Mouse (Mus musculus) frontal cortex, postnatal 14 days (tissue): ENCODE measurements around the gene Rassf2.
A peak's percentile ranks its signal among the peaks of the same experiment; 100 is the strongest.

Source experiments
- DNase-seq, 2 experiments: peaks; one replicate each; pipeline ENCODE4 v3.0.0; 2022; ENCODE audit warnings: low spot score in 2 of 2

The Rassf2 gene

DNA sequence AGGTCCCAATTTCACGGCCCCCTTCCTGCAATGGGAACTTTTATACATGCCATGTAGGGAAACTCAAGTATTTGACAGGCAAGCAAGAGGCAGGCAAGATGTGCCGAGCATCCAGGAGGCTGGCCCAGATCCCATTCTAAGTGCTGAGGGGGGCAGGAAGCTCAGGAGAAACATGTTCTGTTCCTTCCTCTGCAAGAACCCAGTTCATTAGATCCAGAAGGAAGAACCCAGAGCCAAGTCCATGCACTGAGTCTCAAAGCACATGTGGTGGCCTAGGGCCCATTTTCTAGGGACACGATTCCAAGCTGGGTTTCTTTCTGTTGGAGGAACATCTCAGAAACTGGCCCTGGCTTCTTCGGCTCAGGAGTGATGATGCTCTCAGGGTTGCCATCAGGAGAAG, 24.6 kb downstream of the Rassf2 start:
- no peak for DNase-seq

DNA sequence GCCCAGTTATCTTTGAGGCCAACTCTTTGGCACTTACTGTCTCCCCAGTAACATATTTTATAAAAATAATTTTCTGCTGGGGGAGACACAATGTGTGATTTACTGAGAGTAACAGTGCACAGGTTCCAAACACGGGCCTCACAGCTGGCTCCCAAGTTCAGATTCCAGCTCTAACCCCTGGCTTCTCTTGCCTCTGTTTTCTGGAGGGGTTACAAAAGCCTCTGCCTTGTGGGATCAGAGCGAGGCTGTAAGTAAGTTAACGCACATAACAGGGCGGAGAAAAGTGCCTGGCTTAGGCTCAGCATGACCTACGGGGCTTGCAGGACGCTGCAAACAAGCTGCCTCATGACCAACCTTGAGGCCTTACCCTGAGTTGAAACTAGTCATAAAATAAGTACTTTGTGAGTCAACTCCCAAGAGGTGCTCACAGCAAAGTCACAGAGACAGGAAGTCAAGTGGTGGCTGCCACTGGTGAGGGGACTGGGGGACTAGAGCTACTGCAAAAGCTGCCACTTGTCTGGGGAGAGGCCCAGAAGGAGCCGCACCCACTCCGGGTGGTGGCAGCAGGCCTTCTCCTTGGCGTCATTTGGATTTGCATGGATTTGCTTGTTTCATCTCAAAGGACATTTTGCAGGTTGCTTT, 25.4 kb downstream of the Rassf2 start:
- DNase-seq: no peak

DNA sequence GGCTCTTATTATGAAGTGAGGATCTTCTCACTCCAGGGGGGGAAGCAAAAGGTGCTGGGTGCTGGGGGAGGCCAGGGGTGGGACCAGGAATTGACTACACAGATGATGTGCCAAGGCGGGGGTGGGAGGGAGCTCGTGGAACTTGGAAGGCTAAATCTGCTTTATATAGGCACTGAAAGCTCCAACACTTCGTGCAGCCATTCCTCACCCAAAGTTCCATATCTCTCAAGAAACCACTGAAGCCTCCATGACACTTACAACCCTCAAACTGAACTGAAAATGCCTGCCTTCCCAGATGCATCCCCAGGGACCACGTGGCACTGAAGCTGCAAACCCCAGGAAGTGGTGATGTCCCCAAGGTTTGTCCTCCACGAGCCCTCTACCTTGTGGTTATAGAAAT, 26.1 kb downstream of the Rassf2 start:
- DNase-seq: no peak

DNA sequence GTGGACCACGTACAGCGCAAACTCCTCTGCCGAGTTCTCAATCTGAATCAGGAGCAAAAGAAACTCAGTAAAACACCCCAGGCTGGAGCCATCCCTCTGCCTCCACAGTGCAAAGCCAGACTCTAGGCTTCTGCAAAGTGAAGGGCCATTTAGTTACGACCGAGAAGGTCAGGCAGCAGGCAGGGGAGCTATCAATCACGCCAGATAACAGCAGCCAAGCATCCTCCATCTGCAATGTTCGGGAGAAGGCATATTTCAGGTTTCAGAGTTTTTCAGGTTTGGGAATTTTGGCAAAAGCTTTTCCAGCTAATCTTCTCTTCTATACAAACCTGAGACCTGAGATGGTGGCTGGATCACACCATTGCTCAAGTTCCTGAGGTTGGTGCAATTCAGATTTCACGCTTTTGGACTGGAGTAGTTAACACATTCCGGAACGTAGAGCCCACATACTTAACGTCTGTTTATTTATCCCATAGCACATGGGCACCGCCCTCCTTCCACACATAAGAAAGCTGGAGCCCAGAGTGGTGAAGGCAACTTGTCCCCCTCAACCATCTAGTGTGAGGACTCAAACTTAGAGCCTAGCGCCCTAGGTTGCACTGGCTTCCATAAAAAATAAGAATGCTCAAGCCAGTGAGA, 28.2 kb downstream of the Rassf2 start:
- DNase-seq: no peak

DNA sequence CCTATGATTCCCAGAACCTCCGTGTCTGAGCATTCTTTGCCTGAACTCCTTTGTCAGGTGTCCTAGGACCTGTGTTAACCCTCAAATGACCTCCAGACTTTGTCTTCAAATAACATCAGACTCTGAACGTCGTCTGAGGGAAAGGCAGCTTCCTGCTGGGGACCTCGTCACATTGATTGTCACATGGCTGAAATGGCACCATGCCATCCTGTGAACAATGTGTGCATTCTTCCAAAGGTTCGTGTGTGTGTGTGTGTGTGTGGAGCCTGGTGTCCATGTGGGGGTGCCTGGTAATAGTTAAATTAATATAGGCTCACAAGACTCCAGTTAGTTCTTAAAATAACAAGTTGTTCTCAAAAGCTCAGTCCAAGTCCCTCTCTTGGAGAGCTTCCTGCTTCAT, 32.7 kb downstream of the Rassf2 start:
- DNase-seq: no peak

DNA sequence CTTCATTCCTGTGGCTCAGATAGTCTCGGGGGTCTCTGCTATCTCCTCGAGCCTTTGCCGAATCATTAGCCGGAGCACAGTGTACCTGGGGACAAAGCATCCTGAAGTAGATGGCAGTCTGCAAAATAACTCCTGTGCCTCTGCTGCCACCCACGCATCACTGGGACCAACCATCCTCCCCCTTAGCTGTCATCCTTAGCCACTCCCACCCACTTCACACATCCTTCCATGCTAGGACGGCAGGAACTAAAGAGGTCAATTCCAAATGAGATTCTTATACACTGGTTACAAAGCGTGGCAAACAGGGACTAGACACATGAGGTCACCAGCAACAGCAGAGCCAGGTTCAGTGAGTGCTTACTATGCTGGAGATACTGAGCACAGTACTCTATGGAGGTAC, 33.7 kb downstream of the Rassf2 start:
- DNase-seq: no peak

DNA sequence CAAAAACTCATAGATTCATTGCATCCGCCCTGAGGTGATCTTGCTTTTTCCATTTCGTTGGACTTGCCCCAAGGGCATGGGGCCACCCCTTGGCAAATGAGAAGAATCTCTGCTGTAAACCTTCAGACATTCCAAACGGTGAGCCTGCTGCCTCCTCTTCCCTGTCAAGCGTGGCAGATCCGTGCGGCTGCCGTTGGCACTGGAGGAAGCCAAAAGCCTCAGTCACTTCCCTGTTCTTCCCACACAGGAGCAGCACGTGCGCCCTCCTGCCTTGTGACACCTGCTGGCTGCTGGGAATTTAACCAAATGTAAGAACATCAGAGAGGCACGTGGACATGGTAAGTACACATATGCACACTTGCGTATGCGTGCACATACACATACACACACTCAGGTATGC, 34.3 kb downstream of the Rassf2 start:
- no peak for DNase-seq

DNA sequence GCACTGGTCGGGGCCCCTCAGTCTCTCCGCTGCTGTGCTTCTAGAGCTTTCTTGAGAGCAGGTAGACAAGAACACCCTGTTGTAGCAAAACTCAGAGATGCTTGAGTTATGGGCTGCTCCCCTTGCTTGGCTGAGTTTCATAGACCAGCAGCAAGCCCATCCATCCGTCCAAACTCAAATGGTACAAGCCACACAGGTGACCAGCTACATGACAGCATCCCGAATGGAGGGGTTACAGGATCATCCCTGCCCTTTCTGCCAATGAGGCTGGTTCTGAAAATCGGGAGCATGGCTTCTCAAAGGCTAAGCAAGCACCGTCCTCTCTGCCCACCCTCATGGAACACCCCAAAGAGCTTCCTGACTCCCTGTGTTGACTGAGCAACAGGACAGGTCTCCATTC, 35.1 kb downstream of the Rassf2 start:
- no peak for DNase-seq

DNA sequence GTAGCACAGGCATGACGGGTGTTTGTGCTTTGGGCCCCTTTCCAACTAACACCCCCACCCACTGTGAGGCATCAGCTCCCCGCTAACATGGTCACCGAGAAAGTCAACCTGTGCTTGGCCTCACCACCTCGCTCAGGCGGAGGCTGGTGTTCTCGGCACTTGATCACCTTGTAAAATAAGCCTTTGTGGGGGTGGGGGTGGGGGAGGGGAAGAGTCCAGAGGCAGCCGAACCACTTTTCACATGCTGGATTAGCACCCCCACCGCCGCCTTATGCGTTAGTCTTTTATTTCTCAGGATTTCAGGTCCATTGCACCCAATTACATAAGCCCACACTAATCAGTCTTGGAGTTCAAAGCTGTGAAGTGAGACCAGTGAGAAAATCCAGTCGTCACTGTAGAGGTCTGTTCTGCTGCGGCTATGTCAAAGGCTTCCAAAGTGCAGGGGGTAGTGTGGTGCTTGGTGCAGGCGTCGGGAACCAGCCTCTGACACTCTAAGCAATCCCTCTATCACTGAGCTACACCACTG, 36.4 kb downstream of the Rassf2 start:
- DNase-seq: no peak

DNA sequence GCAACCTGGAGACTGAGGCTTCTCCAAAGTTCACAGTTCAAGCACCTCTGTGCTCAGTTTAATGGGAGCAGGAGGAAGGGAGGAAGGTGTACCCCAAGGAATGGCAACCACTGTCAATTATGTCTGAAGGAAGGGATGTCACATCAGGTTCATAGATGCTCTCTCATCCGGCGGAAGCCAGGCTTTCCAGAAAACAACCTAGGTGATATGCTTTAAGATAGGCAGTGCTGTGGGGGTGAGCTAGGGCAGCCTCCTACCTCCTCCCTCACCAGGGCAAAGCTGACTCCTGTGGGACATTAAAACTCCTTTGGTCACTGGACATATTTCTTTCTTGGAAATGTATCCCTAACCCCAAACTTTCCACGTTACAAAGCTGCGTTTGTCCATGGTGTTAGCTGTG, 36.9 kb downstream of the Rassf2 start:
- no peak for DNase-seq

DNA sequence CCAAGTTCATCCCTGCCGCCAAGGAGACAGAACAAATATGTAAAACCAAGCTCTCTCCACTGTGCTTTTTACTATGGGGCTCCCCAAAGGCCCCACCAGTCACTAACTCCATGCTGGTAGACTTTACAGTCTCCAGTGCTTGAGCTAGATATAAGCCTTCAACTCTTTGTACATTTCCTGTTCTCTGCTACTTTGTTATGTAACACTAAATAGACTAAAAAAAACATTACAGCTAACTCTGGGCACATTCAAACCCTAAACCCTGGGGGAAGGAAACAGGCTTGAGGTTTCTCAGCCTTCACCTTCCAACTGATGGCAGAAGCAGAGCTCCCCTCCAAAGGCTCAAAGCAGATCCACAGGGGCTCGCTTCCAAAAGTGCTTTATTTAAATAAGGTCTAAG, 37.6 kb downstream of the Rassf2 start:
- no peak for DNase-seq

DNA sequence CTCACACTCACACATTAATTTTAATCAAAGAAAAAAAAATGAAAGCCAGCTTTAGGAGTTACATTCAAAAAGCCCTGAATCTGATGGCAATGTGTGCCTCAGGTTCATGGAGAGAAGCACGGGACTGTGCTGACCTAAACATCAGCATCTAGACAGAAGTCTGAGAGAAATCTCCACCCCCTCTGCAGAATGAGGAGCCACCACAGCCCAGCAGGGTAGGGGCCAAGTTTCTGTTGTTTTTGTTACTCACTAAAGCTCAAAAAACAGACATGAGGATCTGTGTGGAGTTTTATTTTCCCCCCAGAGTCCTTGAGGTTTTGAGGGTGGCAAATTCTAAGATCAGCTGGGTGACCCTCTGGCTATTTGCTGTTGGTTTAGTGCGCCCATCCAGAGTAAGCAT, 41.5 kb downstream of the Rassf2 start:
- no peak for DNase-seq

DNA sequence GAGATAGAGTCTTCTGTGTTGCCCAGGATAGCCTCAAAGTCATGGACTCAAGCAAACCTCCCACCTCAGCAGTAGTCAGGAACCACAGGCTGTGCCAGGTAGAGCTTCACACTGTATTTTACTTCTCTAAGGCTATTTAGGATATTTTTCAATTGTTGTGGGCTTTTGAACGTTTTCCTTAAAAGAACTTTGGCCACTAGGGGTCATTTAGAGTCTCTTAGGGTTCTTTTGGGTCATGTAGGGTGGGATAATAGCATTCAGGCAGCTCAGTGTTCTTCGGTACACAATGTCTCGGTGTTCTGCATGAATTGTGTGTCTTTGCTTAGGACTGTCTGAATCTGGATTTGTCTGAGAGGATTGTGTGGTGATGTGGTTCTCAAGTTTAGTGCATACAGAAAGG, 42.1 kb downstream of the Rassf2 start:
- DNase-seq: no peak

DNA sequence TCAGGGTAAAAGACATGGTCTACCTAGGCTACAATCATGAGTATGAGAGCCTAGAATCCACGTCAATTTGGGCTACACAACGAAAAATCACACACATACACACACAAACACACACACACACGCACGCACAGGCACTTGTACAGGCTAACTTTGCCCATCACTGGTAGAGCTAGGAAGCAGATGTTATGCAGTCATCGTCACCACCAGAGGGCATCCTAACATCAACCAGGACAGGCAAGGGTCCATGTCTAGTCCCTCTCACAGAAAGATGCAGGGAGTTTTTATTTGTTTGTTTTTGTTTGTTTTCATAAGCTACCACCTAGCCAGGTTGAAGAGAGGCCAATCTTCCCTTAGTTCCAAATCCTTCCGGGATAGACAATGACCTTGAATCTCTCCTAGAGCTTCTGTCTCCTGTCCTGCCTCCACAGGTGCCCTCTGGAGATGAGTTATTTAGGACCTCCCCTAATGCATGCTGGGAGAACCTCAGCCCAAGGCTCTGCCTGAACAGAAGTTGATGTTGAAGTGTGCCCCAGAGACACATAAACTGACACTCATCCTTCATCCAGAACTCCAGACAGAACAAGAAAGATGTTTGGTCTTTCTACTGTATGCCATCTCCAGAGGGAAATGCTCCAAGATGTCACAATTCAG, 47.4 kb downstream of the Rassf2 start:
- peak in 1 of 2 experiments; percentile 37 for DNase-seq

DNA sequence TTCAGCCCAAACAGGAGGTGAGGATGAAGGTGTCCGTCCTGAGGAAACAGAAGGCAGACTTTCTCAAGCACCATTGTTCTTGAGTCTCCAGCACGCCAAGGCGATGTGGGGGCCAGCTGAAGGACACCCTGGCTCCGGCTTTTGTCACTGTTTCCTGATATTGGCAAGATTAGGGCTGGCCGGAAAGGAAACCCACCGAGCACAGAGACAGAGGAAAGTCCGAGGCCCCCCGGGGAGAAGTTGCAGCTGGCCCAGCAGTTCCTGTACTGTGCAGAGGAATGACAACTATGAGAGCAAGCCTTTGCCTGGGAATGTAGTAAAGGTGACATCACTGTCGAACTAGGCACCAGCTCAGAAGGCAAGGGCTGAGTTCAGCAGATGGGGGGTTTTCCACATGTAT, 49.2 kb downstream of the Rassf2 start:
- no peak for DNase-seq

DNA sequence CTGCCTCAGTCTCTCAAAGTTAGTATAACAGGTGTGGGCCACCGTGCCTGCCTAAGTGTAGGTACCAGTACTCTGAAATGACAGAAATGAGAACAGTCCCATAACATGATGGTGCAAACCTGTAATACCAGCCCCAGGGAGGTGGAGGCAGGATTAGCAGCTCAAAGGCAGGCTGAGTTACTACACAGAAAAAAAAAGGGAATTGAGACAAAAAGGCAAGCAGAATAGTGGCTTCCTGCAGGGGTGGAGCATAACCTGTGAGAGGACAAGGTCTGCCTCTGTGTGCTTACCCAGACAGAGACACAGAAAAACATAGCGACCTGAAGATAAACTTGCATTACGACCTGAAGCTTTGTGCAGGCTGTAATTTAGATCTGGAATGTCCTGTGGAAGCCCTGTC, 53.4 kb downstream of the Rassf2 start:
- DNase-seq: no peak

DNA sequence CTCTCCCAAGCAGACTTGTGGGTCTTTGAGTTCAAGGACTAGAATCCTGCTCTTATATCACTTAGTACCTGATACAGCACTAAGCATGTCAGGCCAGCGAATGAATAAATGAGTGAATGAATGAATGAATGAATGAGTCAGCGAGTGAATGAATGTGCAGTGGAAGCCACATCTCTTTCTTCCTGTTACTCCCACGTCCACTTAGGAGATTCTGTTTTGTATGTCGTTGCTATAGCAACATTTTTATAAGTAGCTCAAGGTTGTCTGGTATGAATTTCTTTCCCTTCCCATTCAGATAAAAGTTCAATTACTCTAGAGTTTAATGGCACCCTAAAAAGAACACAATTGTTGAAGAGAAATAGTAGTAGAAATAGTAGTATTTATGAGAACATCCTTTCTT, 59.0 kb downstream of the Rassf2 start:
- no peak for DNase-seq

DNA sequence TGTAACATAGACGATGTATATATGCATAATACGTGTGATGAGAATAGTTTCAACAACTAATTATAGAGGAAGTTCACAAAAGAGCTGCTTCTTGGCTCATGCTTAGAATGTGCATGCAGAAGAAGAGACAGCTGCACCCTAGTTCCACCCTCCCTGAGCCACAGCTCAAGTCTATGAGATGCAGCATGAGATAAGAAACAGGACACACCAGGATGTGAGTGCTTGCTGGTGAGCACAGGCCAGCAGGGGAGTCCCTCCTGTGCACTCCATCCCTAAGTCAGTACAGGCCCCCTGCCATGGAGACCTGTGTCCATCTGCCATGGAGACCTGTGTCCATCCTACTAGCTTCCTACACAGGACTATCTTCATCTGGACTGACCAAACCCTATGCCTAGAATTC, 59.5 kb downstream of the Rassf2 start:
- no peak for DNase-seq

DNA sequence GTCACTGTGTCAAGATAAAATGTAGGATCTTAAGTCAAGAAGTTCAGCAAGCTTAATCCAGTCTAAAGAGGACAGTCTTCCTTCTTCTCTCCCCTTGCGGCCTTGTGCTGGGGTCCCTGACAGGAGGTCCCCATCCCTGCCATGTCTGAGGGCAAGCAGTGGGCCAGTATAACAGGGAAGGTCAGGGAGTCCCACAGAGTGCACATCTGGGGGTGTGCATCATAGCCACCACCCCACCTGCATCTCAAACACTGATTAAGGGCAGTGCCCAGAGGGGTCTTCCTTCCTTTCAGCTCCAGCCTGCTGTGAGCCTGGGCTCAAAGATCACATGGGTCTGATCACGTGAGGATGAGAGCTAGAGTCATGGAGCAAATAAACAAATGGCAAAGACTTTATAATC, 68.4 kb downstream of the Rassf2 start:
- DNase-seq: no peak

DNA sequence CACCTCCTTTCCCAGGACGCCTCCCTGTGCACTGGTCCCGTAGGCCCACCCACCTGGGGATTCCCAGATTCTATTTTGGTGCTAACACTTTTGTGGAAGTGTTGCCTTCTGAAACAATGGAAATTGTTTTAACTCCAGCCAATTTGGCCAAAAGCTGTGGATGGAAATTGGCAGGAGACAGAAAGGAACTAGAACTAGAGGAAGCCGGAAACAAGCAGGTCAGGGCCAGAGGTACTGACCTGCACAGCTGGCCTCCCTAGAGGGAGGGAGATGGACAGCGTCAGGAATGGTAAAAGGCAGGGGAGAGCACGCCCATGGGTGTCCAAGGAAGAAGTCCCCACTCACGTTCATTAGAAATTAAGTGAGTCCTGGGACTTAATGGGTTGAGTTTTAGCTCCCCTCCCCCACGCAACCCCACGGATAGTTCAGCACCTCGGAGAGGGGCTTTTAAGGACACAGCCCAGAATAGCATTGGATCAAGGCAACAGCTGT, 72.3 kb downstream of the Rassf2 start:
- no peak for DNase-seq

DNA sequence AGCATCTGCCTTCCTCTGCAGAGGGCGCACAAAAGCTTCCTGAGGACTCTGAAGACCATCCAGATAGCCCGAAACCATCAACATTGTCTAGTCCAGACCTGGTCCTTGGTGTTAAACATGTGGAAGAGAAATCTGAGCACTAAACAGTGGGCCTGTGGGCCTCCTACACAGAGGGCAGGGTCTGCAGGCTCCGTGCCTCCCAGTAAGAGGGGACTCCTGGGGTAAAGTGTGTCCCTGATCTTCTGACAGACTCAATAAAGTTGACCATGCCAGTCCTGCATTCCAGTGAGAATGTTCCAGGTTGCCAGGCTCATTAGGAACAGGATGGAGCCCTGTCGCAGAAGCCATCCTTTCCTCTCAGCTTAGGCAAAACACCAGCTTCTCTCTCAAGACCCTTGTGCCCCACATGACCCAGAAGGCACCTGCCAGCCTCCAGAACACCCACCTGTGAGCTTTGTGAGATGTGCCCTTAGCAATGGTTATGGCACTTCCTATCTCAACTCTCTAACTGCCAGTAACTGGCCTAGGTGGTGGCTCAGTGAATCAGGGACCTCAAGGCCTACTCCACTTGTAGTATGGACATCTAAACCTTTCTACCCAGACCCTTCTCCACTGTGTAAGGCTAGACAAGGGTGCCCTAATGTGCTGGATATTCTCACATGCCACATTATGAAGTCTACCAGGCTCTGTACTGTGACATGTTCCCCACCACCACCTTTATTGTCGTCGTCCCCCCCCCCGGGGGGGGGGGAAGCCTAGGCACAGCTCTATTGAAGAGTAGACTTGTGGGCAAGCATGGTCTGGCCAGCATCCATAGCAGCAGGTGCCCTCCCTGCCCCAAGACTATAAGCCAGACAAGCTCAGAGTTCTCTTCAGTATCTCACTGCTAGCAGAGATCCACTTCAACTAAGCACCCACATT, 73.5 kb downstream of the Rassf2 start:
- no peak for DNase-seq

DNA sequence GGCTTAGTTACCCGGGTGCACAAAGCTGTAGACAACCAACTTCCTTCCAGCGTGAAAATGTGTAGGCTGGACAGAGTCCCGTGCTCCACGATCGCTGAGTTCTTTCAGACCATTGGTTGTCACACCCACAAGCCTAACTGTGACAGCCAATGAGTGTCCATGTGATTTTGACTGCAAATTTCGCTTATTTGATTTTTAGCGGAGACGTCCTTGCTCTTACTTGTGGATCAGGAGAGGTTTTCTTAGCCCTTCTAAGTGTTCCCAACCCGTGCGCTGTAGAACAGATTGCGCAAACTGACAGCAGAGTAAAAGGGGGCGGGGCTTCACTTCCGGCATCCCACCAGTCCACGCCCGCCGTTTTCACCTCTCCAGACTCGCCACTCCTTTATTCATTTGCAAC, 74.8 kb downstream of the Rassf2 start:
- no peak for DNase-seq
